Mouse (Mus musculus) hematopoietic multipotent progenitor cell, adult 10-12 weeks (in vitro differentiated cells): Measurements from ENCODE around the gene Spint4. TPM values are rescaled to one million over a fixed set of nuclear protein-coding genes. Genes with fewer than 3 reads are reported as not detected.

Experiments
- polyA plus RNA-seq: library from polyadenylated mRNA; stranded (reverse); fragments of >175 nt; gene quantifications from 2 replicates; pipeline ENCODE4 v1.2.3, GENCODE M21; 2012; ENCODE audit warnings: low replicate concordance

The Spint4 gene
- polyA plus RNA-seq, result not detected in 2 replicates

GRCm38 (mm10) chr2:164698201-164698600, at the start of gene Spint4:
Gene Spint4, plus strand, starts transcription at chr2:164698501.

DNA sequence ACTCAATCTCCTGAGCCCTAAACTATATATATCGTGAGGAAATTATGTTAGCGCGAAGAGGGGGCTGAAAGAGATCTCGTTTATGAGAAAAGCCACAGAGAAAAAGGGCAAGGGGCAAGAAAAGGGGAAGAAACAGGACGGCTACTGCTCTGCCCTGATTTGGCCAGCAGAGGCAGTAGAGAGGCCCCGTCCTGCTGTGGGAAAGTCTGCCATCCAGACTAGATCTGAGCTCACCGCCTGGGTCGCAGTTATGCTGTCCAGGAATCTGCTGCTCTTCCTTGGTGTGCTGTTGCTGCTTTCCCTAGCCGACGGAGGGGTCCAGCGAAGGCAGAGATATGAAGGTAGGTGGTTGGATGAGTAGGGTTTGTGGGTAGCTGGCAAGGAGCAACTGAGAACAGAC, 42.4 kb upstream of the Spint4 start, which contains the start of gene Wfdc10:
TSS of gene Wfdc10 (plus strand) at position 189 of the 400 bp plus-strand sequence.

DNA sequence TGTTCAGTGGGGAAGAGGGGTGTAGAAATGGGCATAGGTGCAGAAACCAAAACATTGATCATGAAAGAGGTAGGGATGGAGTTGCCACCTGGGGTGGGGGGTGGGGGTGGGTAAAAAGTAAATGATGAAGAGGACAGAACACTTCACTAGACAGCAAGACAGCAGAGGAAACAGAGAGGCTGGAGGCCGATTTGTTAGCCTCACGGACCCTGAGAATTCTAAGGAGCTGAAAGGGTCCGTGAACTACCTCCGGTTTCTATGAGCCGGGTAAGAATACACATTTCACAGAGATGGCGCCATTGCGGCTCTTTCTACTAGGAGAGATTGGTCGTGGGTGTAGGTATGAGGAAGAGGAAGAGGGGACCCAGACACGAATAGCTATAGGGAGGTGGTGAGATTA, 41.8 kb upstream of the Spint4 start, which contains the start of gene Wfdc9:
TSS of gene Wfdc9 (minus strand) at position 101 of the 400 bp plus-strand sequence.

DNA sequence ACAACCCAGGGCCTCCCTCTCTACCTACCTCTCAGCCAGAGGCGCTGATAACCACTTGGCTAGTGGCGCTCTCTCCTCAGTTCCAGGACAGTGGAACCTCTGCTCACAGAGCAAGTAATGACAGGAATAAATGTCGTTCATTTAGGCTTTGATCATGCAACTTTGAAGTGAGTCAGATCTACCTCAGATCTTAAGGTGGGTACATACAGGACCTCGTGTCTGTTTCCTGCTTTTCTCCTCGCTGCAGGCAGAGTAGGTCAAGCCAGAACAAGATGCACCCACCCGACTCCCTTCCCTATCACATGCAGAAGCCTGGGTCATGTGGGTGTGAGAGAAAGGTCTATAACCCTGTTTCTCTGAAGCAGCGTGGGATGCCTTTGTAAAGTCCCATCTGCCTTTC, 24.3 kb upstream of the Spint4 start, which contains the start of gene Wfdc11:
TSS of gene Wfdc11 (minus strand) at position 101 of the 400 bp plus-strand sequence.

DNA sequence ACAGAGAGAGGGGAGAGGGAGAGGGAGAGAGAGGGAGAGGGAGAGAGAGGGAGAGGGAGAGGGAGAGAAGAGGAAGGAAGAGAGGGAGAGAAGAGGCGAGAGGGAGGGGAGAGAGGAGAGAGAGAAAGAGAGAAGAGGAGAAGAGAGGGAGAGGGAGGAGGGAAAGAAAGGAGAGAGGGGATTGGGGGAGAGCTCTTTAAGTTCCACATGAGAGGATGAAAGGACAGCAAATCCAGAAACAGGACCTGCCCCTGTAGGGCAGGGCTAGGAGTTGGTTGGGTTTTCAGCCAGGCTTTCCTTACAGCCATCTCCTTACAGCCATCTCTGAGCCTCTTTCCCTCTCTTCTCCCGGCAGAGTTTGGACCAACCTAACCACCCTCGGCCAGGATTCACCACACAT, 13.5 kb upstream of the Spint4 start, which contains the start of gene Wfdc13:
TSS of gene Wfdc13 (plus strand) at position 301 of the 400 bp plus-strand sequence.

DNA sequence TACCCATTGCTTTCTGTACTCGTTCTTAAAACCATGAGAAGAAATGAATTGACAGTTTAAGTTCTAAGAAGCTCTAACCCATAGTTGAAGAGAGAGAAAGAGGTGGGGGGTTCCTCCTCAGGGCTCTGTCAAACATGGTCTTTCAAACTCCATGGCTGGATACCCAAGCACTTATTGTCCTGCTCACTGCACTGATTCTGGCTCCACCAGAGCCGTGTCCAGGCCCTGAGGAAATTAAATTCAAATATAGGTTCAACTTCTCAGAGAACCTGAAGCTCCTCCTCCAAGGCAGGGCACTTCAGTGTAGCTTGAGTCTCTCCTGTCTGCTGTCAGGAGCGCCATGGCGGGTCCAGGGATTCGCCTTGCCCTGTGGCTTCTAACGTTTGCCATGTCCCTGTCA, 16.7 kb downstream of the Spint4 start, which contains the start of gene Spint5:
TSS of gene Spint5 (plus strand) at position 301 of the 400 bp plus-strand sequence.

GRCm38 (mm10) chr2:164745843-164746479, 47.7 kb downstream of the Spint4 start, which contains the start of the genes Wfdc3 and Dnttip1:
Gene Wfdc3, minus strand, starts transcription at chr2:164745931.
Gene Dnttip1, plus strand, starts transcription at chr2:164745983.

Other genes with a start within 250 kb of the Spint4 start
- gene Sys1, start 241.5 kb upstream of the Spint4 start, polyA plus RNA-seq, result 150 and 241 TPM in 2 replicates
- gene Gm20458, start 237.5 kb upstream of the Spint4 start, polyA plus RNA-seq, result 2.5 and 3.3 TPM in 2 replicates
- gene Trp53tg5, start 224.8 kb upstream of the Spint4 start, polyA plus RNA-seq, result not detected in 2 replicates
- gene Dbndd2, start 212.4 kb upstream of the Spint4 start, polyA plus RNA-seq, result 27.5 and 44.6 TPM in 2 replicates
- gene Pigt, start 201.0 kb upstream of the Spint4 start, polyA plus RNA-seq, result 111 and 192 TPM in 2 replicates
- gene Wfdc2, start 136.1 kb upstream of the Spint4 start, polyA plus RNA-seq, result not detected in 2 replicates
- gene Spint3, start 125.0 kb upstream of the Spint4 start, polyA plus RNA-seq, result not detected in 2 replicates
- not detected in 2 replicates for gene Wfdc6a, start 113.1 kb upstream of the Spint4 start, polyA plus RNA-seq
- gene Eppin, start 104.9 kb upstream of the Spint4 start, polyA plus RNA-seq, result not detected in 2 replicates
- not detected in 2 replicates for gene Wfdc6b, start 85.0 kb upstream of the Spint4 start, polyA plus RNA-seq
- gene Wfdc8, start 84.9 kb upstream of the Spint4 start, polyA plus RNA-seq, result 0.04 TPM in 1 of 2 replicates, not detected in the other
- gene Wfdc16, start 59.7 kb upstream of the Spint4 start, polyA plus RNA-seq, result not detected in 2 replicates
- not detected in 2 replicates for gene Wfdc10, start 42.5 kb upstream of the Spint4 start, polyA plus RNA-seq
- not detected in 2 replicates for gene Wfdc9, start 41.9 kb upstream of the Spint4 start, polyA plus RNA-seq
- not detected in 2 replicates for gene Wfdc11, start 24.4 kb upstream of the Spint4 start, polyA plus RNA-seq
- gene Wfdc13, start 13.4 kb upstream of the Spint4 start, polyA plus RNA-seq, result not detected in 2 replicates
- not detected in 2 replicates for gene Spint5, start 16.8 kb downstream of the Spint4 start, polyA plus RNA-seq
- not detected in 2 replicates for gene Wfdc3, start 47.4 kb downstream of the Spint4 start, polyA plus RNA-seq
- 50.1 and 129 TPM in 2 replicates for gene Dnttip1, start 47.5 kb downstream of the Spint4 start, polyA plus RNA-seq
- gene Ube2c, start 71.4 kb downstream of the Spint4 start, polyA plus RNA-seq, result 21.9 and 41.7 TPM in 2 replicates
- 0.18 TPM in 1 of 2 replicates, not detected in the other for gene Tnnc2, start 81.5 kb downstream of the Spint4 start, polyA plus RNA-seq
- gene Snx21, start 87.3 kb downstream of the Spint4 start, polyA plus RNA-seq, result 6.8 and 12.4 TPM in 2 replicates
- gene Acot8, start 106.4 kb downstream of the Spint4 start, polyA plus RNA-seq, result 16.4 and 60.9 TPM in 2 replicates
- gene Zswim3, start 106.6 kb downstream of the Spint4 start, polyA plus RNA-seq, result 1.6 and 1.9 TPM in 2 replicates
- gene Zswim1, start 124.2 kb downstream of the Spint4 start, polyA plus RNA-seq, result 23.3 and 24.2 TPM in 2 replicates
- gene Spata25, start 130.0 kb downstream of the Spint4 start, polyA plus RNA-seq, result 0.93 TPM in 1 of 2 replicates, not detected in the other
- gene Ctsa, start 134.4 kb downstream of the Spint4 start, polyA plus RNA-seq, result 86.1 and 549 TPM in 2 replicates
- gene Neurl2, start 135.0 kb downstream of the Spint4 start, polyA plus RNA-seq, result 11.3 and 15.6 TPM in 2 replicates
- 47.5 and 54.7 TPM in 2 replicates for gene Pltp, start 159.2 kb downstream of the Spint4 start, polyA plus RNA-seq
- gene Pcif1, start 180.8 kb downstream of the Spint4 start, polyA plus RNA-seq, result 102 and 104 TPM in 2 replicates
- 53.1 and 93.7 TPM in 2 replicates for gene Zfp335, start 213.3 kb downstream of the Spint4 start, polyA plus RNA-seq
- 36.0 and 103 TPM in 2 replicates for gene Mmp9, start 242.3 kb downstream of the Spint4 start, polyA plus RNA-seq